ENCODE assay signal across 28 mouse cellular contexts in the genomic region with DNA sequence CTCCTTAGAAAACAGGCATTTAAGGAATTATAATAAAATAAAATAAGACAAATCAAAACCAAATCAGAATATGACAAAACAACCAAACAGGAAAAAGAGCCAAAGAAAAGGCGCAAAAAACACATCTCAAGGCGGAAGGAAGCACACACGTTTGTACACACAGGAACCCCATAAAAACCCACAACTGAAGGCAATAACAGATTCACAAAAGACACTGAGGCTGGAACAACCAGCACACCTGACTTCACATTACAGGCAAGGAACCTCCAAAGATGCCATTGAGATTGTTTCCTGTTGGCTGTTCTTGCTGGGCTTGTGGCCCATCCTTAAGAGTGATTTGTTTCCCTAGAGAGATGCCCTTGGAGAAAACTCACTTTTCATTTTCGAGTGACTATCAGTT. TPM values are rescaled to one million over a fixed set of nuclear protein-coding genes. Genes with fewer than 3 reads are reported as not detected.
DNase-seq lines count a peak whose midpoint lies in the region; ATAC-seq and TF ChIP-seq lines count a peak whose summit lies in the region.
"Had no signal": no experiment of that assay in that cellular context is flagged by ENCODE, and none has a peak within 500 bp of the region (broad histone marks: within the 10 kb centered on the region; RNA-seq: fewer than 3 reads in every experiment).

No protein-coding gene starts in this region.

- ATAC-seq in neutrophil, adult 5-6 weeks (ENCODE audit: extremely low read depth, insufficient number of reproducible peaks, low FRiP score, poor library complexity, severe bottlenecking) = peak; percentile 30; the same call in 1 of the 2 replicates
- ATAC-seq: forebrain, embryonic 13.5 days; forebrain, embryonic 16.5 days; hindbrain, embryonic 16.5 days; intestine, embryonic 15.5 days; Patski had no signal

- whole genome bisulfite sequencing in thymus, adult 2 months = 34% methylated on average over 4 of the region's 4 CpGs

- no peaks in the 10 kb centered on the region; the same call in 1 of the 2 replicates for H3K4me1 ChIP-seq in thymus, adult 2 months (replicated peaks; ENCODE audit: control insufficient read depth, insufficient read depth, low read length)
- H3K4me1 ChIP-seq: forebrain, embryonic 10.5 days; forebrain, embryonic 13.5 days; hindbrain, embryonic 13.5 days; intestine, embryonic 15.5 days had no signal

- no peak for TF ChIP-seq CTCF in thymus, adult 2 months (IDR thresholded peaks at IDR 0.05; ENCODE audit: borderline replicate concordance, control insufficient read depth, extremely low read depth, insufficient read depth, low read length, poor library complexity)

- H3K27ac ChIP-seq in thymus, adult 2 months (ENCODE audit: control insufficient read depth, insufficient read depth, low read length) = no peak overlapping the region
- H3K27ac ChIP-seq: forebrain, embryonic 10.5 days; forebrain, embryonic 13.5 days; heart, embryonic 15.5 days; hindbrain, embryonic 10.5 days; hindbrain, embryonic 13.5 days; intestine, embryonic 15.5 days had no signal

- TF ChIP-seq POLR2A in thymus, adult 2 months (IDR thresholded peaks at IDR 0.05; ENCODE audit: control insufficient read depth, extremely low read depth, insufficient read depth, low read length, poor library complexity) = no peak

- H3K36me3 ChIP-seq in thymus, adult 2 months (ENCODE audit: control insufficient read depth, insufficient read depth, low read length) = no peaks in the 10 kb centered on the region
- H3K36me3 ChIP-seq: forebrain, embryonic 10.5 days; G1E; heart, embryonic 12.5 days; heart, embryonic 15.5 days; hindbrain, embryonic 10.5 days; hindbrain, embryonic 13.5 days; intestine, embryonic 15.5 days had no signal

- no peaks in the 10 kb centered on the region for H3K27me3 ChIP-seq in thymus, adult 2 months (ENCODE audit: control insufficient read depth, insufficient read depth, low read length)
- H3K27me3 ChIP-seq: CH12.LX; forebrain, embryonic 13.5 days; heart, embryonic 12.5 days; heart, embryonic 15.5 days; hindbrain, embryonic 13.5 days; intestine, embryonic 15.5 days; Patski had no signal

- DNase-seq in thymus, postnatal 0 days (ENCODE audit: low spot score) = peak; percentile 34
- no peak for DNase-seq in thymus, adult 2 months
- peak; percentile 48 for DNase-seq in T-cell, adult 2 months (ENCODE audit: low spot score)
- no peak for DNase-seq in liver
- no peak for DNase-seq in layer of hippocampus, postnatal 10 days (ENCODE audit: low spot score in 2 of 2)
- DNase-seq: adrenal gland, adult 8-10 months; adrenal gland, postnatal 25 days; B cell, adult 2 months; cerebellum, adult 18-20 months; cerebellum, adult 9-10 months; cerebellum, postnatal 14 days; gastrocnemius, postnatal 25 days; heart, adult 18-20 months; heart, postnatal 10 days; heart, postnatal 36 days had no signal

- H3K4me3 ChIP-seq in thymus, adult 2 months (ENCODE audit: control insufficient read depth, insufficient read depth, low read length) = no peak overlapping the region
- H3K4me3 ChIP-seq: forebrain, embryonic 10.5 days; forebrain, embryonic 13.5 days; heart, embryonic 12.5 days; heart, embryonic 15.5 days; hindbrain, embryonic 10.5 days; hindbrain, embryonic 13.5 days; intestine, embryonic 15.5 days had no signal

RNA-seq across cellular contexts. Expression of a gene that starts 11.1 kb away (rescaled TPM):
- 21.2 and 21.3 TPM in 2 replicates for polyA plus RNA-seq in thymus, postnatal 0 days (2015; fragmentation: Nextera tagmentation; extraction: Ambion mirVana)
- 13.9 and 14.9 TPM in 2 replicates for polyA plus RNA-seq in thymus, adult 2 months (2012; rRNA removed)
- 15.8 and 17.1 TPM in 2 replicates for total RNA-seq in neutrophil, adult 5-6 weeks (2017)
- total RNA-seq in layer of hippocampus, postnatal 10 days (2021) = 10 to 100 TPM; 38.2 to 40.4 TPM

Comparison
In these comparisons a context has a peak if more than half of its experiments do, and no peak if none do; other contexts are left out.
1. DNase-seq: peak in thymus, postnatal 0 days (single experiment) and T-cell, adult 2 months (single experiment); none in thymus, adult 2 months (single experiment), liver (single experiment) and layer of hippocampus, postnatal 10 days (0 of 2).